Mouse (Mus musculus): ENCODE results near the gene Nfya.
"Not testable (repeated sequence)": the region's sequence is repeated elsewhere in the genome, so short reads cannot be mapped to it uniquely, and the experiment has no call there.

The Nfya gene

GRCm38 (mm10) chr17:48401710-48402109 is 8.0 kb downstream of the Nfya start:
- in situ Hi-C loops (cut with MseI, MboI), result no loop called here

DNA sequence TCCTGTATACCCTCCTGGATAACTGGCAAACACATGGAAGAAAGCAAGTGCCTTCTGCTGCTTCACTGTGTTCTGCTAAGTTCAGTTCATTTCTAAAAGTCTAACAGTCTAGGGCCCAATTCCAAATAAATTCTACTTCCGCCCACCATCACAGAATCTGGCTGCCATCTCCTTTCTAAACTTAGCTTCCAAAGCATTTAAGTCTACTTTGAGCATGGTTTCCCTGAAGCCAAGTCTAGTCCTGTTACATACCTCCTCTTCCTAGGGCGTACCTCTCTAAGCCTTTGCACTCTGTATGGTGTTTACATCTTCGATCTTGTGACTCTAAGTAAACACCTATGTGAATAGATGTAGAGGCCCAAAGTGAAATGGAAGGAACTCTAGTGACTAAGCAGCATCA is 17.1 kb downstream of the Nfya start:
- in situ Hi-C loops (cut with MseI, MboI), result no loop called here

DNA sequence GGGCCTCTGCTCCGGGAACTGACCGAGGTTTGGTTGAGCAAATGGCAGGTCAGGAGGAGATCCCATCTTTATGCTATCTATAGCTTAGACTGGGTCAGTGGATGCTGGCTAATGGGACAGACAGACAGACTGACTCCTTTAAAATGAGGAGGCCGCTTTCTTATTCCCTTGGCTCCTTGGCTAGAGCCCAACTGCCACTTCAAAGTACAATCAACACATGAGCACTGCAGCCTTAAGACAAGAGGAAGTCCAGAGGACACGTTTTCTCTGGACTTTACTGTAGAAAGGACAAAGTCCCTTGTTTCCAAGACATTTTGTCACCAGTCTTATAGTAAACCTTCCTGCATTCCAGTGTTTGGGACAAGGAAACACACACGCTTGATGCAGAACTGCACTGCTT is 18.3 kb downstream of the Nfya start:
- in situ Hi-C loops (cut with MseI, MboI), result no loop called here

GRCm38 (mm10) chr17:48389442-48389841 is 20.3 kb downstream of the Nfya start:
- in situ Hi-C loops (cut with MseI, MboI), result no loop called here

- in situ Hi-C loops (cut with MseI, MboI), result no loop called here
These were observed 21.0 kb downstream of the Nfya start for GRCm38 (mm10) chr17:48388666-48389065.

DNA sequence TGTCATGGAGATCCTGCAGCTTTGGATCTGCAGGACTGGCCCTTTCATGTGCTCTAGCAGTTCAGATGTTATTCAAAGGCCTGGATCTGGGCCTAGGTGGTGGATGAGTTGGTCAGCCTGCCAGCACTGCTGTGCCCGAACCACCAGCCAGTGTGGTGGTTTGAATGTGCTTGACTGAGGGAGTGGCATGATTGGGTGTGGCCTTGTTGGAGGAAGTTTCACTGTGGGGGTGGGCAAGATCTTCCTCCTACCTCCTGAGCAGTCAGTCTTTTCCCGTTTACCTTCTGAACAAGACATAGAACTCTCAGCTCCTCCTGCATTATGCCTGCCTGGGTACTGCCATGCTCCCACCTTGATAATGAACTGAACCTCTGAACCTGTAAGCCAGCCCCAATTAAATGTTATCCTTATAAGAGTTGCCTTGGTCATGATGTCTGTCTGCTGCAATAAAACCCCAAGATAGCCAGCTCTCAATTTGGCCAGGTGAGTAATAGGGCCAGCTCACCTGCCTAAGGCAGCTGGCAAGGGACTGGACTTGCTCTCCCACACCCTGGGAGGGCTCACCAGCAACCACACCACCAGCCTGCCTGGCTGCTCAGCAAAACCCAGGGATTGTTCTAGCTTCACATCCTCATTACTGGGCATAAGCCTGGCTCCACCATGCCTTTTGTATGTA is 23.8 kb downstream of the Nfya start:
- in situ Hi-C loops (cut with MseI, MboI), result no loop called here

DNA sequence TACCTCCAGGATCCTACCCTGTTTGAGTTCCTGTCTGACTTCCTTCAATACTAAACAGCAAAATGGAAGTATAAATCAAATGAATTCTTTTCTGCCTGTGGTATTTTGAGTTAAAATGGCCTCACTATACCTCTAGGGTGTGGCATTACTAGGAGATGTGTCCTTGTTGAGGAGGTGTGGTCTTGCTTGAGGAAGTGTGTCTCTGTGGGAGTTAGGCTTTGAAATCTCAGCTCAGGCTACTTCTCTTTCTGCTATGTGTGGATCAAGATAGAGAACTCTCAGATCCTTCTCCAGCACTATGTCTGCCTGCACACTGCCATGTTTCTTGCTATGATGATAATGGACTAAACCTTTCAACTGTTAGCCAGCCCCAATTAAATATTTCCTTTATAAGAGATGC is 30.7 kb downstream of the Nfya start:
- in situ Hi-C loops (cut with MseI, MboI), result no loop called here

- in situ Hi-C loops (cut with MseI, MboI), result no loop called here
These were observed 33.6 kb downstream of the Nfya start for GRCm38 (mm10) chr17:48376102-48376501.

GRCm38 (mm10) chr17:48372987-48373386 is 36.7 kb downstream of the Nfya start:
- in situ Hi-C loops (cut with MseI, MboI), result no loop called here

DNA sequence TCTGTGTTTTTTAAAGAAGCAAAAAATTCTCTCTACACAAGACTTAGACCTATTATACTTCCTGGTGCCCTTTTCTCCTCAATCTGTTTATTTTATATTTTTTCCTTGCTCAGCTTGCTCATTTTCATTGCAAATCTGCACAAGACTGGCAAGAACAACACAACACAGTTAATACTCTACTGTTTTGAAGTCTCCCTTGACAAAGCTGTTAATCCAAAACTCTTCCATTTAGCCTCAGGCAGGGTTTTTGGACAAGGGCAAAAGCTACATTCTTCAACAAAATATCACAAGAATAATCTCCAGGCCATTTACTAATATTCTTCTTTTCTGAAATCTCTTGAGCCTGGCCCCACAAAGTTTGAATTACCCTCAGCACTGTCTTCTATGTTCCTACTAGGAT is 38.1 kb downstream of the Nfya start:
- in situ Hi-C loops (cut with MseI, MboI), result no loop called here

- in situ Hi-C loops (cut with MseI, MboI), result no loop called here
These were observed 42.9 kb downstream of the Nfya start for GRCm38 (mm10) chr17:48366806-48367205.

DNA sequence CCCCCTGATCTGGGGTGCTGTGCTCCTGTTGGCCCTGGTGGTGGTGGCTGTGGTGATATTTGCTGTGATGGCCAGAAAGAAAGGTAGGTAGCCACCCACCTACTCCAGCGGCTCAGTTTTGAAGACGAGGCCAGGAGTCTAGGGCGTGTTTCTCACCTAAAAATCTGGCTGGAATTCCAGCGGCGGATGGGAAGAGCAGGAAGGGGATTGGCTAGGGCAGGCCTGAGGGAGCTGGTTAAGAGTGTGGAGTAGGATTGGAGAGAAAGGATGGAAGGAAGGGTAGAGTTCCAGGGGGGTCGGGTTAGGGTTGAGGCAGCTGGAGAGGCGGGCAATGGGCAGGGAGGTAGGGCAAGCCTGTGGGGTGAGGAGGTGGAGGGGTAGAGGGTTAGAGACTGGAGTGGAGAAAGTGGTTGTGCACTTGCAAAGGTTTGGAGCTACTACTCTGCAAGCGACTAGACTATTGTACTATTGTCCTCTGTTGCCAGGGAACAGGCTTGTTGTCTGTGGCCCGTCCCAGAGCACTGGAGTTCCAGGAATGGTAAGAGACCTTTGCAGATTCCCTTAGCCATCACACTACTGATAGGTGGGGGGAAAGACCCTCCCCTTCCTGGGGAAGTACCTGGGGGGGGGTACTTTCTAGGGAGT is 44.1 kb downstream of the Nfya start:
- in situ Hi-C loops (cut with MseI, MboI), result no loop called here

DNA sequence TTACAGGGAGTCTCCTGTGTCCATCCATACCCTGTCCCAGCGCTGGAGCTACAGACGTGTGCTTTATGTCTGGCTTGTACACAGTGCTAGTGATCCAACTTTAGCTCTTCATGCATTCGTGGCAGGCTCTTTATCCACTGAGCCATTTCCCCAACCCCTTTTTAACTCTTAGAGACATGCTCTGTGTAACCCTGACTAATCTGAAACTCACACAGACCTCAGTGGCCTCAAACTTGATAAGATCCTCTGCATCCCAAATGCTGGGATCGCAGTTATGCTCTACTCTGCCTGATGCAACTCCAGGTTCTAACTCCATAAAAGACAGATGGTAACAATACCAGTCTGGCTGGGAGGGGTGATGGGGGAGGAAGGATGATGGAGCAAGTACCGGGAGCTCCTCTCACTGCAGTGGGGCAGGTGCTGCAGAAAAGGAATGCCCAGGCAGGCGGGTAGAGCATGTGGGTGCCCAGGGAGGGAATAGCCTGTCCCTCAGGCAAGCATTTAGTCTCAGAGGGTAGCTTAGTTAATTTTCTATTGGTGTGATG is 46.2 kb downstream of the Nfya start:
- in situ Hi-C loops (cut with MseI, MboI), result no loop called here

DNA sequence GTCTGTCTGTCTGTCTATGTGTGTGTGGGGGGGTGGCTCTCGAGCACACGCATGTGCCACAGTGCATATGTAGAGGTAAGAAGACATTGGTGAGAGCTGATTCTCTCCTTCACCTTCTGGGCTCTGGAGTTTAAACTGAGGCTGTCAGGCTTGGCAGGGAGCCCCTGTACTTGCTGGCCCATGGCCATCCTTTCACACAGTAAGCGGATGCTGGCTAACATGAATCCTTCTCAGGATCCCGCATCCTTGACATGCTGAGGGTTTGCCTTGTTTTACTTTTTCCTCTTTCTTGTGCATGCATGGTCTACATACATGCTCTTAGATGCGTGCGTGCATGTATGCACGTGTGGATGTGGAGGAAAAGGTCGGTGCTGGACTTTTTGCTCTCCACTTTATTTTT is 46.7 kb downstream of the Nfya start:
- in situ Hi-C loops (cut with MseI, MboI), result no loop called here

GRCm38 (mm10) chr17:48362346-48362745 is 47.4 kb downstream of the Nfya start:
- in situ Hi-C loops (cut with MseI, MboI), result no loop called here

- in situ Hi-C loops (cut with MseI, MboI), result no loop called here
These were observed 49.2 kb downstream of the Nfya start for GRCm38 (mm10) chr17:48360462-48360861.

DNA sequence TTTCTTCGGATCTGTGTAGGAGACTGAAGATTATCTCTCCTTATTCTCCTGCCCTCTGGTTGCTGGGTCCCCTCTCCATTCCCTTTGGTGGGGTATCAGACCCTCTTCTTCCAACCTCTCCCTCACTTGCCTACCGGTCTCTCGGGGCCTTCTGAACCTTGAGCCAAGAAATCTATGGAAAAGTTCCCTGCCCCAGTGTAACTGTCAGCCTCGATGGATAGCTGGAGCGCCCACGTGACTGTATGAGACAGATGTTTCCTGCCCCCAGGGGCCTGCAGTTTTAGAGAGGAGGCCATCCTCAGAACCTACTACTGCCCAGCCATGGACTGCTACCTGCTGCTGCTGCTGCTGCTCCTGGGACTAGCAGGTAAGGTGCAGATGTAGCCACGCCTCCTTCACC is 50.1 kb downstream of the Nfya start, which contains the start of gene Treml1:
Gene Treml1, plus strand, starts transcription at position 301 of the 400 bp plus-strand sequence.
- in situ Hi-C loops (cut with MseI, MboI), result no loop called here

DNA sequence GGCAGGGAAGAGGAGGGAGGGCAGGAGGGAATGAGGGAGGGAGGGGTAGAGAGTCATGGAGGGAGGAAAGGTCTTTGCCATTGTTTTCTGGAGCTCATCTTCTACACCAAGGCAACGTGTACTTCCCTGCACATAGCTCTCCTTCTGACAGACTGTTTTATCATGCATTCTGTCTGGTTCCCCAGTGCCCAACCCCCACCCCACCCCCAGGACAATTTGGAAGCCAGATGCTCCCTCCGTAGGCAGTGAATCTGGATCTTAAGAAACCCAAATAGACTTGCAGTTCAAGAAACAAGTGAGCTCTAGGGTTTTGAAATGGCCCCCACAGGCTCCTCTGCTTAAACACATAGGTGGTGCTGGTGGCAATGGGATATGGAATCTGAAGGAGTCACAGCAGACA is 51.8 kb downstream of the Nfya start:
- in situ Hi-C loops (cut with MseI, MboI), result no loop called here

DNA sequence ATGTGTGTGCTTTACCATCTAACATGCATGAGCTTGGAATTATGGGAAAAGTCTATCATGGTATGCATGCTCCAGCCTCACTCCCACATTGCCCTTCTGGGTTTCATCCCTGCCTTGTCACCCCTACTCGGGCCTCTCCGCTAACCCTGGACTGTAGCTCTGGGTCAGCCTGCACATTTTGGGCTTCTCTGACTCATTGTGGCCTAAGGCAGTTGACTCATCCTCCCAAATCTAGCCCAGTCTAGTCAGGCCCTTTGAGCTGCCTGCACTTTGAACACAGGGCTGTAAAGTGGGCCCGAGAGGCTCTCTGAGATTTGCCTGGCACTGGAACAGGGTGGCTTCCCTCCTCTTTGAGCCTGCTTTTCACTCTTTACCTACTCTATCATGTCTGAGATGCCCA is 53.9 kb downstream of the Nfya start:
- in situ Hi-C loops (cut with MseI, MboI), result no loop called here

DNA sequence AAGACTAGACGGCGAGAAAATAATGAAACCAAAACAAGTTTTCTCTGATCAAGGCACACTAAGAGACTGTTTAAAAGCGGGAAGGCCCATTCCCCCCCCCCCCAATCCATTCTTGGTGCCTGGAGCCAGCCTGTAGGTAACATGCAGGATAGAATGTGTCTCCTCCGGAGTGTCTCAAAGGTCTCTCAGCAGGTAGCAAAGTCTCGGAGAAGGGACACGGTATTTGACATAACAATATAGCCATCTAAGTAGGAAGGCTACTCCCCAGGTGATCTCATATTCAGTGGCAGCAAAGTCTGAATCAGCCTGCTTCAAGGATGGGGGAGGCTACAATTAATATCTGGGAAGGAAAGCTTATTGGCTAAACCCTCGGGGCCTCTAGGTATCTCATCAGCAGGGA is 56.7 kb downstream of the Nfya start:
- in situ Hi-C loops (cut with MseI, MboI), result not testable (repeated sequence)

GRCm38 (mm10) chr17:48350681-48351193 is 59.0 kb downstream of the Nfya start:
- in situ Hi-C loops (cut with MseI, MboI), result no loop called here

DNA sequence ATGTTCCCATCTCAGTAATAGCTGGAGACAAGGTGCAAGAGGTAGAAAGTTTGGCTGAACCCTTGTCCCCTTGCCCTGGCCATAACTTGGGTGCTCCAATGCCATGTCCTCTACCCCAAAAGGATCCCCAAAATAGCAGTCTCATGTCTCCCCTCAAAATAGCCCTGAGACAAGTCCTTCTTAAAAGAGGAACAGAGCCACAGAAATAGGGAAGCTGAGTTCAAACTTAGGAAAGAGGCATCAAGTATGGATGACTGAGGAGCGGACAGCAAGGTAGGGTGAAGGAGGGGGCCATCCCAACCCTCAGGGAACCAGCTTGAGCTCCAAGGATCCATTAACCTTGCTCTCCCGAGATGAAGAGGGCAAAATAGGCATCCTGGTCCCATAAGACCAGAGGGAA is 62.4 kb downstream of the Nfya start:
- in situ Hi-C loops (cut with MseI, MboI), result no loop called here

GRCm38 (mm10) chr17:48346834-48347233 is 62.9 kb downstream of the Nfya start:
- in situ Hi-C loops (cut with MseI, MboI), result no loop called here
